Mouse (Mus musculus) neural tube, embryonic 13.5 days (tissue): ENCODE data around the gene Fam228a. TPM values are rescaled to one million over a fixed set of nuclear protein-coding genes. Genes with fewer than 3 reads are reported as not detected.
A peak's percentile ranks its signal among the peaks of the same experiment; 100 is the strongest.
"Not testable (repeated sequence)": the region's sequence is repeated elsewhere in the genome, so short reads cannot be mapped to it uniquely, and the experiment has no call there.

Experiments
- ATAC-seq: fragments of 200-750 bp; cut with Nextera tagmentation; 2 replicates; pipeline ENCODE4 v1.8.0; 2017; ENCODE audit warnings: low read depth, mild to moderate bottlenecking, moderate TSS enrichment, moderate library complexity
- H3K27ac ChIP-seq: fragments of 300-500 bp; sonication (generic); replicated peaks from 2 replicates; pipeline ENCODE4 v1.5.1; 2015; ENCODE audit warnings: moderate library complexity, mild to moderate bottlenecking, inconsistent platforms
- H3K27me3 ChIP-seq: fragments of 300-500 bp; sonication (generic); 2 replicates; pipeline ENCODE4 v1.6.1; 2015; ENCODE audit warnings: mild to moderate bottlenecking, inconsistent platforms
- H3K36me3 ChIP-seq: fragments of 300-500 bp; sonication (generic); 2 replicates; pipeline ENCODE4 v1.6.1; 2015; ENCODE audit warnings: mild to moderate bottlenecking, inconsistent platforms
- H3K4me1 ChIP-seq: fragments of 300-500 bp; sonication (generic); replicated peaks from 2 replicates; pipeline ENCODE4 v1.6.1; 2015; ENCODE audit warnings: inconsistent platforms
- H3K4me2 ChIP-seq: fragments of 300-500 bp; sonication (generic); 2 replicates; pipeline ENCODE4 v1.6.1; 2015; ENCODE audit warnings: inconsistent platforms, mild to moderate bottlenecking, moderate library complexity
- H3K4me3 ChIP-seq: fragments of 300-500 bp; sonication (generic); 2 replicates; pipeline ENCODE4 v1.5.1; 2015; ENCODE audit warnings: mild to moderate bottlenecking, inconsistent platforms
- H3K9ac ChIP-seq: fragments of 300-500 bp; sonication (generic); 2 replicates; pipeline ENCODE4 v1.6.1; 2015; ENCODE audit warnings: moderate library complexity, mild to moderate bottlenecking, inconsistent platforms
- H3K9me3 ChIP-seq: fragments of 300-500 bp; sonication (generic); 2 replicates; pipeline ENCODE4 v1.6.1; 2016; ENCODE audit warnings: inconsistent platforms
- WGBS: fragments of 180-500 bp; shearing (Covaris S2); methylation state at CpG from one replicate; pipeline ENCODE4 v1.1.7; 2015; 5-methylcytosine and 5-hydroxymethylcytosine counted together
- polyA plus RNA-seq: library from polyadenylated mRNA; unstranded; fragments of >200 nt; fragmentation: Nextera tagmentation; extraction: Ambion mirVana; gene quantifications from 2 replicates; pipeline ENCODE4 v1.2.1, GENCODE M21; 2015

Fam228a gene
- polyA plus RNA-seq, 1 experiment from 2014 or later, result 0.45 TPM

DNA sequence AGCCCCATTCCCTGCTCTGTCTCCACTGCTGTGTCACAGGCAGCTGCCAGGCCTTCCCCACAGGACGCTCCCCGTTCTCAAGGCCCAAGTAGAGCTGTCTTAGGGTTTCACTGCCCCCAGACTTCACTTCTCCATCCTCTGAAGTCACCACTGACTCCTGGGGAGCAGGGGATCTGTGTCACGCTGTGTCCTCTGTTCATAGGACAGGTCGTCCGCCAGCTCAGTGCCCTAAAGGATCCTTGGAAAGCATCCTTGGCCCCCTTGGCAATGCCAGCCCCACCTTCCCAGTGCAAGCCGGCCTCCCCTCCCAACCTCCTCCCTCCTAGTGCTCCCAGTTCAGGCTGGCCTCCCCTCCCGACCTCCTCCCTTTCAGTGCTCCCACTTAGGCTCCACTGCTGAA lies 28.3 kb downstream of the Fam228a start:
- Histone ChIP-seq H3K36me3 (peaks cover 51% of the 10 kb centered on the region), H3K27ac (no peak overlapping the region), H3K27me3 (no peaks in the 10 kb centered on the region), H3K9me3 (no peaks in the 10 kb centered on the region), H3K9ac (no peak overlapping the region), H3K4me2 (no peak overlapping the region), H3K4me1 (no peaks in the 10 kb centered on the region), H3K4me3 (no peak overlapping the region)
- WGBS, result 89% methylated on average over 7 of the region's 7 CpGs
- no peak for ATAC-seq

DNA sequence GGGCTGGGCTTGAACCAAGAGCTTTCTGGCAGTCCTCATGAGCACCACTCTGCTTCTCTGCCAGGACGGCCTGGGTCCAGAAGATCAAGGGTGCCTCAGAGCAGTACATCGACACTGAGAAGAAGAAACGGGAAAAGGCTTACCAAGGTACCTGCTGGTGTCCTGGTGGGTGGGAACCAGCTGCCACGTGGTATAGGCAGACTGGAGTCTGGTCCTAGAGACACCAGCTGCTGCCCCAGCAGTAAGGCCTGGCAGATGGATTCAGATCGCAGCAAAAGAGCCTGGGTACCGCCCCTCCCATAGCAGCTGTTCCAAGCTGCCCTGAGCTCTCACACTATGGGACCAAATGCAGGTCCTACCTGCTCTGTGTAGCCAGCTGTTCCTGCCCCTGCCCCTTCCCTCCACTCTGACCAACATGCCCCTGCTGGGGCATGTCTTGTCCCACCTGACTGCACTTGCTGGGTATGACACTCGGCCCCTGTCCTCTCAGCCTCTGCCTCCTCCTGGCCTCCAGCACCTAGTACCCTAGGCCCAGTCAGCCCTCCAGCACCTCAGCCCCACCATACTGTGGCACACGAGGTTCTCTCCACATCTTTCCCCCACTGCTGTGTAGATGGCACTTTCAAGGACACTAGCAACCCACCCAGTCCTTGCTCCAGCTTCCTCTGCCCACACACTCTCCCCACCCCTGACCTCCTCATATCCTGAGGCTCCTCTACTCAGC lies 29.2 kb downstream of the Fam228a start:
- peaks cover 48% of the 10 kb centered on the region for H3K36me3 ChIP-seq
- no peaks in the 10 kb centered on the region for H3K27me3 ChIP-seq
- no peaks in the 10 kb centered on the region for H3K9me3 ChIP-seq
- no peak overlapping the region for H3K4me3 ChIP-seq
- ATAC-seq, result 0 out of 2 replicates have a peak, but pooled peaks have one; percentile 47
- no peaks in the 10 kb centered on the region for H3K4me1 ChIP-seq
- no peak overlapping the region for H3K9ac ChIP-seq
- WGBS, result 72% methylated on average over 8 of the region's 8 CpGs
- no peak overlapping the region for H3K27ac ChIP-seq
- H3K4me2 ChIP-seq, result no peak overlapping the region

DNA sequence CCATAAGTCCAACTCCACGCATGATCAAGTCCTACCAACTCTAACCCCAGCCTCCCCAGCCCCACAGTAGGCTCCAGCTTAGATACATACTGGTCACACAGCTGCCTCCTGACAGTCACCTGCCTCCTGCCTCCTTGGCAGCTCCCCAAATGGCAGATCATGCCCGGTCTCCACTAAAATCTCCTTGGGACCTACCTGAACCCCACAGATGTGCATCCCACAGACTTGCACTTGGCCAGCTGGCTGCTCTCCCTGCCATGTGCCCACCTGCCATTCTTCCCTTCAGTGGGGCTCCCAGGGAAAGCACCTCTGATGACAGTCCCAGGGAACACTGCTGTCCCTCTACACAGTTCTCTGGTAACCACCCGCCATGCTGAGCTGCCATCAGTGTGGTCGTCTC lies 29.9 kb downstream of the Fam228a start:
- no peak for ATAC-seq
- Histone ChIP-seq H3K4me3 (no peak overlapping the region), H3K27ac (no peak overlapping the region), H3K36me3 (peaks cover 47% of the 10 kb centered on the region), H3K27me3 (no peaks in the 10 kb centered on the region), H3K9me3 (no peaks in the 10 kb centered on the region), H3K4me1 (no peaks in the 10 kb centered on the region), H3K4me2 (no peak overlapping the region), H3K9ac (no peak overlapping the region)
- 95% methylated on average over 4 of the region's 4 CpGs for WGBS

DNA sequence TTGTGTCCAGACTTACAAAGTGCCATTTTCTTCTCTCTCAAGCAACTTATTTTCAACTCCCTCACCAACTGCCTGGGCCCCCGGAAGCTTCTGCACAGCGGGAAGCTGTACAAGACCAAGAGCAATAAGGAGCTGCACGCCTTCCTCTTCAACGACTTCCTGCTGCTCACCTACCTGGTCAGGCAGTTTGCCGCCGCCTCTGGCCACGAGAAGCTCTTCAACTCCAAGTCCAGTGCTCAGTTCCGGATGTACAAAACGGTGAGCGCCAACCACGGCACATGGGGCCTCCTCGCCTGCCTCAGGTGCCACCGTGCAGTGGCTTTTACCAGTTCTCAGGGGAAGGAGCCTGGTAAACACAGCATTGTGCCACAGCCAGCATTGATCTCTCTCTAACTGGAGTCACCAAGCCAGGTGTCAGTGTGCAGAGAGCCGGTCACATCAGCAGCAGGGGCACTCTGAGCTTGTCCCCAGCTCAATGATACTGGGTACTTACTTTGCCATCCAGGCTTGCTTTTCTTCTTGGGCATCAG lies 30.7 kb downstream of the Fam228a start:
- Histone ChIP-seq H3K9ac (no peak overlapping the region), H3K36me3 (peaks cover 41% of the 10 kb centered on the region)
- WGBS, result 88% methylated on average over 14 of the region's 14 CpGs

DNA sequence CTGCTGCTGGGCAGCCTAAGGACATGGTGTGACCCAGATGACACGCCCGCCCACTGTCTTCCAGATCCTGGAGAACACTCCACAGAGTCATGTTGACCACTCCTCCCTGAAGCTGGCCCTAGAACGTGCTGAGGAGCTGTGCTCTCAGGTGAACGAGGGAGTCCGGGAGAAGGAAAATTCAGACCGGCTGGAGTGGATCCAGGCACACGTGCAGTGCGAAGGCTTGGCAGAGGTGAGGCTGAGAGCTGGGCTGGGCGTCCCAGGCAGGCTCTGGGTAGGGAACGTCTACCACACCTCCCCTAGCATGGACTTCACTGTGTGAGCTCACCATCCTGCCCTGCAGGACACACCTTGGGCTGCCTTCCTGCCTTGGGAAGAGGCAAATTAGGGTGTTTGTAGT lies 31.3 kb downstream of the Fam228a start:
- no peaks in the 10 kb centered on the region for H3K27me3 ChIP-seq
- H3K4me2 ChIP-seq, result no peak overlapping the region
- WGBS, result 89% methylated on average over 10 of the region's 10 CpGs
- H3K27ac ChIP-seq, result no peak overlapping the region
- no peaks in the 10 kb centered on the region for H3K4me1 ChIP-seq
- H3K36me3 ChIP-seq, result peaks cover 36% of the 10 kb centered on the region
- H3K9me3 ChIP-seq, result no peaks in the 10 kb centered on the region
- ATAC-seq, result no peak
- H3K9ac ChIP-seq, result no peak overlapping the region
- no peak overlapping the region for H3K4me3 ChIP-seq

More for the DNA sequence above, 30.7 kb downstream of the Fam228a start:
- H3K27ac ChIP-seq, result no peak overlapping the region
- no peaks in the 10 kb centered on the region for H3K27me3 ChIP-seq
- H3K4me1 ChIP-seq, result no peaks in the 10 kb centered on the region
- ATAC-seq, result no peak
- H3K4me3 ChIP-seq, result no peak overlapping the region
- H3K9me3 ChIP-seq, result no peaks in the 10 kb centered on the region
- H3K4me2 ChIP-seq, result no peak overlapping the region

DNA sequence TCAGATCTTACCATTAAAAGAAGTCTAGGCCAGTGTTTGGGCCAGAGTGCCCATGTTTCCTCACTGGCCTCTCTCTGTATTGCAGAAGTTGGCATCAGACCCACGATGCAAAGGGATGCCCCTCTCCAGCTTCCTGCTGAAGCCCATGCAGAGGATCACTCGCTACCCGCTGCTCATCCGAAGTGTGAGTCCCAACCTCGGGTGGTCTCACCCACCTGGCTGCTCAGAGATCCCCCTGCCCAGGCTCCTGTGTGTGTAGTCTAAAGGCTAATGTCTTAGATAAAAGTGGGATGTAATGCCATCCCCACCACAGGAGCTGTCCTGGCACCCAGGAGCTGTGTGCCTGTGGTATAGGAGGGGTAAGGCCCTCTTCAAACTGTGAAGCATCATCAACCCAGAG lies 32.1 kb downstream of the Fam228a start:
- H3K9me3 ChIP-seq, result no peaks in the 10 kb centered on the region
- peaks cover 37% of the 10 kb centered on the region for H3K36me3 ChIP-seq
- no peak overlapping the region for H3K27ac ChIP-seq
- H3K4me2 ChIP-seq, result no peak overlapping the region
- H3K9ac ChIP-seq, result no peak overlapping the region
- WGBS, result 91% methylated on average over 5 of the region's 5 CpGs
- ATAC-seq, result no peak
- H3K27me3 ChIP-seq, result no peaks in the 10 kb centered on the region
- no peak overlapping the region for H3K4me3 ChIP-seq
- H3K4me1 ChIP-seq, result no peaks in the 10 kb centered on the region

DNA sequence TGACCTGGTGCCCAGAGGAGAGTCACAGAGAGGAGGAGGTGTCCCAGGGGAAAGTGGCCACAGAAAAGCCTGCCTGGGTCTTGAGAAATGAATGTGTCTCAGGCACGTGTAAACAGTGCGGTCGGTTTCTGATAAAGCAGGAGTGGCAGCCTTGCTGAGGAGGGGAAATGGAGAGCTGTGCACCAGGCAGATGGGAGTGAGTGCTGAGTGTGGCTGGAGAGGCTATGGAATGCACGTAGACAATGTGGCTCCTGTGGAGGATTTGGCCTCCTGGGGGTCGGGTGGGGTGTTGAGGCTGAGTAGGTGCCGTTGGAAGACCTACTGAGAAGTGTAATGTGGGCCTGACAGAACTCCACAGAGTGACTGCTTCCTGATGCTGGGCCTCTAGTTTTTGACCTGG lies 32.6 kb downstream of the Fam228a start:
- H3K9ac ChIP-seq, H3K27ac ChIP-seq, H3K9me3 ChIP-seq, H3K4me3 ChIP-seq, H3K4me2 ChIP-seq, H3K4me1 ChIP-seq, H3K27me3 ChIP-seq, ATAC-seq: not testable (repeated sequence)
- 82% methylated on average over 6 of the region's 6 CpGs for WGBS
- H3K36me3 ChIP-seq, result peaks cover 40% of the 10 kb centered on the region

DNA sequence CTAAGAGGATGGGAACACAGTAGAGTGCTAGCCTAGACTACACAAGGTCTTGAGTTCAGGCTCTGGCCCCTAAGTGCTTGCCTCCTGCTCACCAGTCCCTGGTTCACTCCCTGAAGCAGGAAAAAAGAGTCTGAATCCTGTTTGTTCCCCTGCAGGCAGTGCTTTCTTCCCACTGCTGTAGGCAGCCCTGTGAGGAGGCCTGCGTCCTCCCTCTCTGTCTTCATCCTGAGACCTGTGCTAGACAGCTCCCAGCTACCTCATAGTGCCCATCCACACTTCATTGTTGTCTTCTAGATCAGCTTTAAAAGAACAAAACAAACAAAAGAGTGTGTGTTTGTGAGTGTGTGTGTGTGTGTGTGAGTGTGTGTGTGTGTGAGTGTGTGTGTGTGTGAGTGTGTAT lies 43.7 kb downstream of the Fam228a start:
- Histone ChIP-seq H3K9ac (no peak overlapping the region), H3K27me3 (no peaks in the 10 kb centered on the region), H3K9me3 (no peaks in the 10 kb centered on the region), H3K36me3 (0 out of 2 replicates have a peak, but pooled peaks cover 7% of the 10 kb centered on the region), H3K4me3 (no peak overlapping the region), H3K4me1 (no peaks in the 10 kb centered on the region), H3K27ac (no peak overlapping the region), H3K4me2 (no peak overlapping the region)
- ATAC-seq, result no peak
- 84% methylated on average over 1 of the region's 1 CpGs for WGBS

DNA sequence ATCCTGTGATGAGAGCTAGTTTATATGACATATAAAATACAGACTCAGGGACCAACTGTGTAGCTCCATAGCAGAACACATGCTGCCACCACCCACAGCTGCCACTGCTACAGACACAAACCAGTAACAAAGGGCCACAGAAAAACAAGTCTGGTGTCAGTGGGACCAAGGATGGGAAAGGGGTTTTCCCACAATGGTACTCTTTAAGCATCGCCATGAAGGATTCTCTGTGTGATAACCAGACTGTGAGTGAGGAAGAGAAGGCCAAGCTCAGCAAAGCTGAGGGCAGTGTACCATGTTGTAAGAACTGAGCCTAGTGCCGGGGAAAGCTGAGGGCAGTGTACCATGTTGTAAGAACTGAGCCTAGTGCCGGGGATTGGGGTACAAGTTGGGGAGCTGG lies 47.0 kb downstream of the Fam228a start:
- H3K4me2 ChIP-seq, result no peak overlapping the region
- no peaks in the 10 kb centered on the region for H3K4me1 ChIP-seq
- H3K27ac ChIP-seq, result no peak overlapping the region
- H3K9me3 ChIP-seq, result no peaks in the 10 kb centered on the region
- H3K27me3 ChIP-seq, result no peaks in the 10 kb centered on the region
- H3K36me3 ChIP-seq, result no peaks in the 10 kb centered on the region
- no peak overlapping the region for H3K4me3 ChIP-seq
- no peak overlapping the region for H3K9ac ChIP-seq
- no peak for ATAC-seq
- 83% methylated on average over 3 of the region's 3 CpGs for WGBS

DNA sequence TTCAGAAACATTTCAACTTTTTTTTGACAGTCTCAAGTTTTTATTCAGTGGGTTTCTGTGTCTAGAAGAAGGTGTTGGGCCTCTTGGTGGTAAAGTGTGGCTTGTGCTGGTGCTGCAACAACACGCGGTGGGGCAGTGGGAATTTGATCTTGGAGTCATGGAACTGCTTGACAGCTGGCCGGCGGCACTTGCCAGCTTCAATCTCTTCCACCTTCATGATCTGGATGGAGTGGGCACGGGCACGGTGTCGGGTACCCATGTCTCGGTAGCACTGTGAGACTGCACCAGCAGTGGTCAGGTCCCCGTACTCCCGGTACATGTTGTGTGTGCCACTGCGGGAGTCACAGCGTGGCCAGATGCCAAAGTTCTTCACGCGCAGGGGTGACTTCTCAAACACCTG lies 48.9 kb downstream of the Fam228a start:
- Histone ChIP-seq H3K4me3 (no peak overlapping the region), H3K4me2 (no peak overlapping the region), H3K27ac (no peak overlapping the region), H3K9me3 (no peaks in the 10 kb centered on the region), H3K36me3 (no peaks in the 10 kb centered on the region), H3K4me1 (no peaks in the 10 kb centered on the region), H3K27me3 (no peaks in the 10 kb centered on the region), H3K9ac (no peak overlapping the region)
- ATAC-seq, result no peak
- 93% methylated on average over 14 of the region's 14 CpGs for WGBS

DNA sequence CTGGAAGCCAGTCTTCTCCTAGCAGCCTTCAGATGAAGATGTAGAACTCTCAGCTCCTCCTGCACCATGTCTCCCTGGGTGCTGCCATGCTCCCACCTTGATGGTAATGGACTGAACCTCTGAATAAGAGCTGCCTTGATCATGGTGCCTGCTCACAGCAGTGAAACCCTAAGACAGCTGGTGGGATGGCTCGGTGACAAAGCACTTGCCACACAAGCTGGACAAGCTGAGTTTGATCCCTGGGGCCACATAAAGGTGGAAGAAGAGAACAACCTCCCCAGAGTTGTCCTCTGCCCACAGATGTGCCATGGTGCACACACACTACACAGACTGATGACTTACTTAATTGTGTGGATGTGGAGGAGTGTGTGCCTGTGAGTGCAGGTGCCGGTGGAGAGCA lies 49.8 kb downstream of the Fam228a start:
- Histone ChIP-seq H3K4me1 (no peaks in the 10 kb centered on the region), H3K36me3 (no peaks in the 10 kb centered on the region), H3K27me3 (no peaks in the 10 kb centered on the region), H3K4me2 (no peak overlapping the region), H3K27ac (no peak overlapping the region), H3K4me3 (no peak overlapping the region), H3K9ac (no peak overlapping the region), H3K9me3 (no peaks in the 10 kb centered on the region)
- ATAC-seq, result no peak
- WGBS, result 84% methylated on average over 2 of the region's 2 CpGs

DNA sequence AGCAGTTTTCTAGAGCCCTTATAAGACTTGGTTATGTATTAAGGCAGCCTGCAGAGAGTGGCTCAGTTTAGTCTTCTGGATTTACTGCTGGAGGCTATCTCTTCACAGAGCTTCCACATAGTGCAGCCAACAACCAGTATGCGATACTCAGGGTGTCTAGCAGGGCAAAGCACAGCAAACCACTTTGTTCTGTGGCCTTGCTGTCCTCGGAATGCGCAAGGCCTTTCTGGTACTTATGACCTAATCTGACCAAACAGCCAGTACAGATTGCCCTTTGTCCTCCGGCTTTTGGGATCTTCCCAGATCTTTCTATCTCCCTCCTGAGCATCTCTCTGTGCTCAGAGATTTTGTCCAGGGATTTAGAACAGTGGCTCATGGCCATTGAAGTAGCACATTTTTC lies 52.8 kb downstream of the Fam228a start:
- Histone ChIP-seq H3K4me3 (no peak overlapping the region), H3K9ac (no peak overlapping the region), H3K36me3 (no peaks in the 10 kb centered on the region), H3K9me3 (no peaks in the 10 kb centered on the region), H3K4me1 (no peaks in the 10 kb centered on the region), H3K27me3 (no peaks in the 10 kb centered on the region), H3K27ac (no peak overlapping the region), H3K4me2 (no peak overlapping the region)
- WGBS, result 80% methylated on average over 4 of the region's 4 CpGs
- no peak for ATAC-seq

DNA sequence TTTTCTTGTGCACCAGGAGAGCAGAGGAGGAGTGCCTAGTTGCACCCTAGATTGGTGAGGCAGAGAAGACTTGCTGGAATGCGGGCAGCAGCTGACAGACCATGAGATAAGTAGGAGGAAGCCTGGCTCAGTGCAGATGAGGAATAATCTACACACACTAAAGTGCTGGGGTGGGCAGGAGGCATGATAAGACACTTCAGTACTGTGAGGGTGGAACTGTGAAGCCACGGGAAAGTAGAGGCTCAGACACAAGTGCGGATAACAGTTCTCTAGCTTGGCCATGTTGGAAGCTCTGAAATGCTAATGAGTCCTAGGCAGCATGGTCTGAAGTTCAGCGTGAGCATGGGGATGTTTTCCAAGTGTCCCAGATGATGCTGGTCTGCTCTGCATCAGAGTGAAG lies 58.3 kb downstream of the Fam228a start:
- 85% methylated on average over 4 of the region's 4 CpGs for WGBS
- H3K27ac ChIP-seq, result no peak overlapping the region
- no peaks in the 10 kb centered on the region for H3K27me3 ChIP-seq
- 0 out of 2 replicates have a peak, but pooled peaks cover 6% of the 10 kb centered on the region for H3K36me3 ChIP-seq
- H3K9ac ChIP-seq, result no peak overlapping the region
- H3K4me3 ChIP-seq, result no peak overlapping the region
- H3K4me1 ChIP-seq, result no peaks in the 10 kb centered on the region
- no peak for ATAC-seq
- no peak overlapping the region for H3K4me2 ChIP-seq
- H3K9me3 ChIP-seq, result no peaks in the 10 kb centered on the region
